Mouse (Mus musculus) midbrain, postnatal 0 days (tissue): ENCODE measurements around the gene Tenm2. TPM values are rescaled to one million over a fixed set of nuclear protein-coding genes. Genes with fewer than 3 reads are reported as not detected.

ENCODE experiments used
- ATAC-seq: fragments of 200-750 bp; cut with Nextera tagmentation; 2 replicates; pipeline ENCODE4 v1.8.0; 2017; ENCODE audit warnings: moderate number of reproducible peaks, mild to moderate bottlenecking, moderate TSS enrichment, moderate library complexity; ENCODE audit not compliant: low FRiP score
- DNase-seq: peaks from one replicate; pipeline ENCODE4 v3.0.0-alpha.2; 2015; ENCODE audit warnings: low spot score
- H3K27ac ChIP-seq: fragments of 300-500 bp; sonication (generic); 2 replicates; pipeline ENCODE4 v1.5.1; 2014; ENCODE audit warnings: low read depth, mild to moderate bottlenecking, low read length, mixed read lengths
- H3K27me3 ChIP-seq: fragments of 300-500 bp; sonication (generic); 2 replicates; pipeline ENCODE4 v1.6.1; 2014; ENCODE audit warnings: low read length, control low read depth, mixed read lengths; ENCODE audit not compliant: insufficient read depth
- H3K36me3 ChIP-seq: fragments of 300-500 bp; sonication (generic); 2 replicates; pipeline ENCODE4 v1.6.1; 2014; ENCODE audit warnings: low read length, control low read depth, mixed read lengths; ENCODE audit not compliant: insufficient read depth
- H3K4me1 ChIP-seq: fragments of 300-500 bp; sonication (generic); 2 replicates; pipeline ENCODE4 v1.6.1; 2014; ENCODE audit warnings: mild to moderate bottlenecking, control low read depth, antibody characterized with exemption, low read length, mixed read lengths; ENCODE audit not compliant: insufficient read depth
- H3K4me2 ChIP-seq: fragments of 300-500 bp; sonication (generic); 2 replicates; pipeline ENCODE4 v1.6.1; 2014; ENCODE audit warnings: low read depth, mild to moderate bottlenecking, low read length, mixed read lengths; ENCODE audit not compliant: poor library complexity, severe bottlenecking
- H3K4me3 ChIP-seq: fragments of 300-500 bp; sonication (generic); 2 replicates; pipeline ENCODE4 v1.5.1; 2014; ENCODE audit warnings: low read depth, mild to moderate bottlenecking, low read length, moderate library complexity
- H3K9ac ChIP-seq: fragments of 300-500 bp; sonication (generic); replicated peaks from 2 replicates; pipeline ENCODE4 v1.6.1; 2014; ENCODE audit warnings: mild to moderate bottlenecking, low read length, moderate library complexity, mixed read lengths; ENCODE audit not compliant: poor library complexity, severe bottlenecking
- H3K9me3 ChIP-seq: fragments of 300-500 bp; sonication (generic); 2 replicates; pipeline ENCODE4 v1.6.1; 2016; ENCODE audit warnings: low read length, control low read depth
- CTCF ChIP-seq: IDR thresholded peaks from 2 replicates; pipeline ENCODE4 v1.5.1; 2016; ENCODE audit warnings: antibody characterized with exemption, mild to moderate bottlenecking
- WGBS: fragments of 180-500 bp; shearing (Covaris S2); extraction: QIAGEN DNeasy Blood & Tissue Kit; methylation state at CpG from one replicate; pipeline ENCODE4 v1.1.7; 2014; 5-methylcytosine and 5-hydroxymethylcytosine counted together
- polyA plus RNA-seq: library from polyadenylated mRNA; unstranded; fragments of >200 nt; fragmentation: Nextera tagmentation; extraction: Ambion mirVana; gene quantifications from 2 replicates; pipeline ENCODE4 v1.2.1, GENCODE M21; 2015
- total RNA-seq: library from RNA; depleted of rRNA; stranded (reverse); fragments of >200 nt; gene quantifications from 2 replicates; pipeline ENCODE4 v1.2.3, GENCODE M21; 2014

Gene Tenm2
- total and polyA plus RNA-seq, 2 experiments from 2014 or later: 62.6 to 138 TPM

GRCm38 (mm10) chr11:36280533-36280932, 955.2 kb downstream of the Tenm2 start:
- no peak for TF ChIP-seq CTCF
- 0 out of 2 replicates have a peak, but pooled peaks cover 2% of the 10 kb centered on the region for H3K4me1 ChIP-seq
- WGBS: 63% methylated on average over 7 of the region's 7 CpGs
- H3K4me2 ChIP-seq: no peak overlapping the region
- H3K4me3 ChIP-seq: no peak overlapping the region
- H3K9me3 ChIP-seq: no peaks in the 10 kb centered on the region
- no peaks in the 10 kb centered on the region for H3K27me3 ChIP-seq
- H3K9ac ChIP-seq: no peak overlapping the region
- H3K27ac ChIP-seq: no peak overlapping the region
- ATAC-seq: no peak
- H3K36me3 ChIP-seq: no peaks in the 10 kb centered on the region
- DNase-seq: no peak

GRCm38 (mm10) chr11:36277903-36278215, 957.9 kb downstream of the Tenm2 start:
- H3K9me3 ChIP-seq: no peaks in the 10 kb centered on the region

GRCm38 (mm10) chr11:36277192-36277902, 958.4 kb downstream of the Tenm2 start:
- Histone ChIP-seq H3K4me3 (no peak overlapping the region), H3K9me3 (no peaks in the 10 kb centered on the region), H3K4me1 (no peaks in the 10 kb centered on the region), H3K27ac (no peak overlapping the region), H3K4me2 (no peak overlapping the region), H3K27me3 (no peaks in the 10 kb centered on the region), H3K9ac (no peak overlapping the region), H3K36me3 (no peaks in the 10 kb centered on the region)
- WGBS: 65% methylated on average over 20 of the region's 20 CpGs
- DNase-seq: no peak
- no peak for TF ChIP-seq CTCF
- no peak for ATAC-seq

More at GRCm38 (mm10) chr11:36277903-36278215, 957.9 kb downstream of the Tenm2 start:
- no peaks in the 10 kb centered on the region for H3K4me1 ChIP-seq
- no peaks in the 10 kb centered on the region for H3K36me3 ChIP-seq
- no peak overlapping the region for H3K9ac ChIP-seq
- no peak for TF ChIP-seq CTCF
- no peak overlapping the region for H3K4me2 ChIP-seq
- DNase-seq (no peak), ATAC-seq (no peak)
- H3K4me3 ChIP-seq: no peak overlapping the region
- WGBS: 91% methylated on average over 9 of the region's 9 CpGs
- H3K27ac ChIP-seq: no peak overlapping the region
- no peaks in the 10 kb centered on the region for H3K27me3 ChIP-seq

- no peaks in the 10 kb centered on the region for H3K9me3 ChIP-seq
- 14% methylated on average over 5 of the region's 5 CpGs for WGBS
- no peak overlapping the region for H3K4me3 ChIP-seq
- no peaks in the 10 kb centered on the region for H3K36me3 ChIP-seq
- H3K27me3 ChIP-seq: no peaks in the 10 kb centered on the region
- H3K27ac ChIP-seq: no peak overlapping the region
- no peak for TF ChIP-seq CTCF
- no peak overlapping the region for H3K4me2 ChIP-seq
- H3K9ac ChIP-seq: no peak overlapping the region
- H3K4me1 ChIP-seq: no peaks in the 10 kb centered on the region
- DNase-seq: no peak
- ATAC-seq: no peak
Measured at GRCm38 (mm10) chr11:36276015-36276414, 959.7 kb downstream of the Tenm2 start.

- Histone ChIP-seq H3K4me1 (no peaks in the 10 kb centered on the region), H3K36me3 (no peaks in the 10 kb centered on the region), H3K4me3 (no peak overlapping the region), H3K27me3 (no peaks in the 10 kb centered on the region), H3K9ac (no peak overlapping the region), H3K9me3 (no peaks in the 10 kb centered on the region), H3K4me2 (no peak overlapping the region), H3K27ac (no peak overlapping the region)
- no peak for ATAC-seq
- DNase-seq: no peak
- WGBS: 46% methylated on average over 2 of the region's 2 CpGs
- no peak for TF ChIP-seq CTCF
Measured at GRCm38 (mm10) chr11:36272149-36272548, 963.6 kb downstream of the Tenm2 start.

- H3K36me3 ChIP-seq: no peaks in the 10 kb centered on the region
- H3K27me3 ChIP-seq: no peaks in the 10 kb centered on the region
- H3K4me3 ChIP-seq: no peak overlapping the region
- no peak for TF ChIP-seq CTCF
- DNase-seq: no peak
- 0 out of 2 replicates have a peak, but pooled peaks cover 2% of the 10 kb centered on the region for H3K4me1 ChIP-seq
- no peaks in the 10 kb centered on the region for H3K9me3 ChIP-seq
- 81% methylated on average over 6 of the region's 6 CpGs for WGBS
- ATAC-seq: no peak
- H3K27ac ChIP-seq: no peak overlapping the region
- H3K9ac ChIP-seq: no peak overlapping the region
- H3K4me2 ChIP-seq: no peak overlapping the region
Measured at GRCm38 (mm10) chr11:36269945-36270344, 965.8 kb downstream of the Tenm2 start.
